Mouse (Mus musculus): ENCODE data around the gene Meis2. TPM values are rescaled to one million over a fixed set of nuclear protein-coding genes. Genes with fewer than 3 reads are reported as not detected.

Gene Meis2
- polyA plus RNA-seq (2012; rRNA removed; ENCODE audit: low replicate concordance), result 16.3 and 86.7 TPM in 2 replicates

DNA sequence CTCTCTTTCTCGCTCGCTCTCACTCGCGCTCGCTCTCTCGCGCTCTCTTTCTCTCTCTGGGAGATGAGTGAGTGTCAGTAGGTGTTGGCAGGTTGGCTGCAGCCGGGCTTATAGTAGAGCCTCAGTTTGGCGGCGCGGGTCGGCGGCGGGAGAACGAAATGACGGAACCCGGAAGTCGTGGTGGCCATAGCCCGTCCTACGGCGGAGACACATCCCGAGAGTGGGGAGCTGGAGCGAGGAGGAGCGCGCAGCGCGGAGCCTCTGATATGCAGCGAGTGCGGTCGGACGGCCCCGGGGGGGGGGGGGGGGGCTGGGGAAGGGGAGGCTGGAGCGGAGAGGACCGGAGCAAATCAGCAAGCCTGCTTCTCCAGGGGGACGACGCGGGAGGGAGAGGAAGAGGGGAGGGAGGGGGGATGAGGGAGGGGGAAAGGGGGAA, at the start of gene Meis2:
Gene Meis2, minus strand, starts transcription at position 270 of the 436 bp plus-strand sequence.

